Mouse (Mus musculus): ENCODE results near the gene Ppm1l. TPM values are rescaled to one million over a fixed set of nuclear protein-coding genes. Genes with fewer than 3 reads are reported as not detected.

Ppm1l gene
- polyA plus RNA-seq, 1 experiment, result 4.0 TPM

DNA sequence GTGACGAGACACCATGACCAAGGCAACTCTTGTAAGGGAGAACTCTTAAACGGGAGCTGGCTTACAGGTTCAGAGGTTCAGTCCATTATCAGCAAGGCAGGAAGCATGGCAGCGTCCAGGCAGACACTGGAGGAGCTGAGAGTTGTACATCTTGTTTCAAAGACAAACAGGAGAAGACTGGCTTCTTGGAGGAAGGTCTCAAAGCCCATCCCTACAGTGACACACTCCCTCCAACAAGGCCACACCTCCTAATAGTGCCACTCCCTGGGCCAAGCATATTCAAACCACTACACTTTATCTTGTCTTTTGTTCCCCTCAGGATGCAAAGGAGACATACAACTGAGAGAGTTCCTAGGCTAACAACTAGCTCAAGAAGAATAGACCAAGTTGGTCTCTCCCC, 279.5 kb downstream of the Ppm1l start:
- TF ChIP-seq GATA1 (IDR thresholded peaks at IDR 0.05; ENCODE audit: low read length), result no peak

- TF ChIP-seq GATA1 (IDR thresholded peaks at IDR 0.05; ENCODE audit: low read length), result no peak
Measured at GRCm38 (mm10) chr3:69597211-69597610, 280.6 kb downstream of the Ppm1l start.

DNA sequence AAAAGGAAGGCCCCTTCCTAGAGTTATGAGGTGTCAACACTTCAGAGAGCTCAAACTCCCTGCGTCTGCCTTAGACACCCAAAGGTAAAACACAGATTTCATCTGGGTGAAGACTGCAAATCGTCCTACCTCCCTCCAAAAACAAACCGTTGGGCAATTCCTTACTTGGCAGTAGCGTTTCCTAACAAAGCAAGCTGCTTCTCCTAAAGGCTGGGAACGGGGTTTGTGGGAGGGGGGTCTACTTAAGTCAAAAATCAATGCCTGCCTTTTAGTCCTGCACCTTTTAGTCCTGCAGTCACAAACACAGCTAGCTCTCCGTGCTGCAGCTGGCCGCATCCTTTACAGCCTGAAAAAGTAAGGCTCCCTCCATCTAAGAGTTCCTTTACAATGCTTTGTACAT, 281.2 kb downstream of the Ppm1l start:
- TF ChIP-seq GATA1 (IDR thresholded peaks at IDR 0.05; ENCODE audit: low read length), result no peak

DNA sequence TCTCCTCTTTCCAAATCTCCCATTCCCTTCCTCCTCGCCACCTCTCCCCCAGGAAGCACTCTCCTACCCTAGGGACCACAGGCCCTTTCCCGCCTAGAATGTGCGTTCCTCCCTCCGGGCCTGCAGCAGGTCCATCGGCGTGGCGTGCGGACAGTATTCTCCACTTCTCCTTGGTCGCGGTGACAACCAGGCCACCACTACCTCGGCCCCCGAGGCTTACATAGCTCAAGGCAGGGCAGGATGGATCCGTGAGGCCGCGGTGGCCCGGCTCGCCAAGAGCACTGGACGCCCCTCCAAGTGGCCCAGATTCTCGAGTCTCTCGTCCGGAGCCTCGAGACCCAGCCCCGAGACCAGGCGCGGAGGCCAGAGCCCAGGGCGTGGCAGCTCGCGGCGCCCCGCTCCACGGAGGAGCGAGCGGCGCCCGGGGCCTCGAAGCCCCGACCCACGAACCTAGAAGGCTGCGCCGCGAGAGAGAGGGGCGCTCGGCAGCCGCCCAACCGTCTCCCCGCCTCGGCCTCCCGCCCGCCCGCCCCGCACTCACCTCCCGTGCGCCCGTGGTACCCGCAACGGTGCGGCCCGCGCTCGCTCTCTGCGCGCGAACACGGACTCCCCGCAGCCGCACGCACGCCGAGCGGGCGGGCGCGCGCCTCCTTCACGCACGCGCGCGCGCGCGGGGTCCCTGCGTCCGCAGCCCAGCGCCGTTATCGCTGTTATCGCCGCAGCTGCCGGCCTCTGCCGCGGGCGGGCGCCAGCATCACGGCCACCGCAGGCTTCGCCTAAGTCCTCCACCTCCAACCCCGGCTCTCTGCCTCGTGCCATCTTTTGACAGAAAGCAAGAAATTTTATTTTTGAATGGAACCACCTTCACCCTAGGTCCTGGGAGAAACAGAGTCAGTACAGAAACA, 281.9 kb downstream of the Ppm1l start, which contains the start of gene B3galnt1:
Gene B3galnt1 (minus strand): TSS at position 700 of the 905 bp plus-strand sequence.
- TF ChIP-seq GATA1 (IDR thresholded peaks at IDR 0.05; ENCODE audit: low read length), result no peak

DNA sequence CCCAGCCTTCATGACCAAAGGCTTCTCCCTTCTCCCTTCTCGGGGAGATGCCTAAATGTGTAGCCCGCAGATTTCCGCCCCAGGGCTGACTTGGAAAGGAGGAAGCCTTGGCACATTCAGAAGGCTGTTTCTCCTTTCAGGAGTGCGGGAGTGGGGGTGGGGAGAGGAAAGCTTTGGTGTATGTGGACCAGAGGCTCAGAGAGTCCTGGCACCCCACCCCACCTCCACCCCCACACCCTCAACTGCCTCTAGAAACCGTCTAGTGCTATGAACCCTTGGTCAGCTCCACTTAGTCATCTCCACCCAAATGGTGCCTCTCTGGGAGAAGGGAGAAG, 282.5 kb downstream of the Ppm1l start:
- TF ChIP-seq GATA1 (IDR thresholded peaks at IDR 0.05; ENCODE audit: low read length), result no peak

DNA sequence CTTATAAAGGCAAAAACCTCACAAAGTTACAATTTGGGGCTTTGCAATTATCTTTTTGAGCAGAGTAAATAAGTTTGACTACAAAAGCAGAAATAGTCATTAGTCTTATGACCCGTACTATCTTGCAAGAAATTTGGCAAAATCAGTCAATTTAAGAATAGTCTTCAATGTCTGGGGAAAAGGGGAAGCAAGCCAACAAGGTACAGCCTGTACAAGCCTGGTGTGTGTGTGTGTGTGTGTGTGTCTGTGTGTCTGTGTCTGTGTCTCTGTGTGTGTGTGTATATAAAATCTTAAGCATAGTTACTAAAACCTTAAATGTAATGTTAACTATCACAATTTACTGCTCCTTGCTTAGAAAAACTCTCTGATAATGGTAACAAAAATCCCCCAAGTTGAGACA, 290.3 kb downstream of the Ppm1l start:
- no peak for TF ChIP-seq GATA1 (IDR thresholded peaks at IDR 0.05; ENCODE audit: low read length)

- TF ChIP-seq GATA1 (IDR thresholded peaks at IDR 0.05; ENCODE audit: low read length), result no peak
Measured at GRCm38 (mm10) chr3:69607468-69607867, 290.8 kb downstream of the Ppm1l start.

GRCm38 (mm10) chr3:69607909-69608308, 291.2 kb downstream of the Ppm1l start:
- no peak for TF ChIP-seq GATA1 (IDR thresholded peaks at IDR 0.05; ENCODE audit: low read length)

Other genes with a start within 250 kb of the Ppm1l start
- gene Kpna4, start 189.7 kb upstream of the Ppm1l start, polyA plus RNA-seq (2012), result 14.2 and 19.3 TPM in 2 replicates
- not detected in 2 replicates for gene Arl14, start 94.4 kb upstream of the Ppm1l start, polyA plus RNA-seq (2012)